In genomic region chr14:14351721-14352590, GRCm38 (mm10) we compare ENCODE assay signal across 11 mouse cellular contexts. TPM values are rescaled to one million over a fixed set of nuclear protein-coding genes. Genes with fewer than 3 reads are reported as not detected.
DNase-seq lines count a peak whose midpoint lies in the region; ATAC-seq and TF ChIP-seq lines count a peak whose summit lies in the region.
"Had no signal": no experiment of that assay in that cellular context is flagged by ENCODE, and none has a peak within 500 bp of the region (broad histone marks: within the 10 kb centered on the region; RNA-seq: fewer than 3 reads in every experiment).

No protein-coding gene starts in this region.

- no peaks in the 10 kb centered on the region for H3K4me1 ChIP-seq in neural tube, embryonic 11.5 days (ENCODE audit: control insufficient read depth, insufficient read depth, low read length)
- H3K4me1 ChIP-seq in hindbrain, embryonic 16.5 days (ENCODE audit: control insufficient read depth, insufficient read depth, low read depth, low read length): no peaks in the 10 kb centered on the region
- 0 out of 2 replicates have a peak, but pooled peaks cover under 1% of the 10 kb centered on the region for H3K4me1 ChIP-seq in neural tube, embryonic 15.5 days
- H3K4me1 ChIP-seq: embryonic facial prominence, embryonic 15.5 days; kidney, embryonic 15.5 days had no signal

- DNase-seq in neural tube, embryonic 11.5 days (ENCODE audit: low spot score): peak; percentile 15
- no peak for DNase-seq in neural tube, embryonic 10.5 days (ENCODE audit: extremely low spot score, low spot score)
- DNase-seq in brain, embryonic 14.5 days (ENCODE audit: low read depth): peak; percentile 92
- no peak for DNase-seq in gastrocnemius, adult 18-20 months (ENCODE audit: low spot score)
- no peak for DNase-seq in Muller cell, postnatal 12 days (ENCODE audit: inconsistent ontology term)
- DNase-seq: adrenal gland, postnatal 10 days had no signal

- H3K27me3 ChIP-seq in neural tube, embryonic 11.5 days (ENCODE audit: control insufficient read depth, insufficient read depth, low read length): no peaks in the 10 kb centered on the region
- no peaks in the 10 kb centered on the region for H3K27me3 ChIP-seq in hindbrain, embryonic 16.5 days (replicated peaks; ENCODE audit: control insufficient read depth, insufficient read depth, low read length)
- H3K27me3 ChIP-seq in neural tube, embryonic 15.5 days (replicated peaks): no peaks in the 10 kb centered on the region
- H3K27me3 ChIP-seq: embryonic facial prominence, embryonic 15.5 days; kidney, embryonic 15.5 days had no signal

- TF ChIP-seq POLR2A in brain, embryonic 14.5 days (IDR thresholded peaks at IDR 0.05; ENCODE audit: borderline replicate concordance, extremely low read depth, insufficient read depth, insufficient read length, poor library complexity, severe bottlenecking): no peak

- H3K27ac ChIP-seq in neural tube, embryonic 11.5 days (ENCODE audit: low read depth, low read length): no peak overlapping the region
- no peak overlapping the region for H3K27ac ChIP-seq in hindbrain, embryonic 16.5 days (ENCODE audit: low read depth, low read length)
- H3K27ac ChIP-seq in neural tube, embryonic 15.5 days (replicated peaks): no peak overlapping the region
- H3K27ac ChIP-seq: embryonic facial prominence, embryonic 15.5 days; kidney, embryonic 15.5 days had no signal

- H3K4me2 ChIP-seq in neural tube, embryonic 11.5 days (ENCODE audit: low read depth): no peak overlapping the region
- H3K4me2 ChIP-seq in hindbrain, embryonic 16.5 days (ENCODE audit: low read length): no peak overlapping the region
- H3K4me2 ChIP-seq in neural tube, embryonic 15.5 days: no peak overlapping the region
- H3K4me2 ChIP-seq: embryonic facial prominence, embryonic 15.5 days; kidney, embryonic 15.5 days had no signal

- peak; percentile 13; the same call in 1 of the 2 replicates for ATAC-seq in neural tube, embryonic 11.5 days (ENCODE audit: insufficient read depth, low FRiP score, low TSS enrichment)
- ATAC-seq in hindbrain, embryonic 16.5 days: peak; percentile 10; the same call in 1 of the 2 replicates
- 0 out of 2 replicates have a peak, but pooled peaks have one; percentile 16 for ATAC-seq in neural tube, embryonic 15.5 days (ENCODE audit: low FRiP score)

- H3K36me3 ChIP-seq in neural tube, embryonic 11.5 days (ENCODE audit: control insufficient read depth, insufficient read depth, low read length): no peaks in the 10 kb centered on the region
- peaks cover 5% of the 10 kb centered on the region for H3K36me3 ChIP-seq in hindbrain, embryonic 16.5 days (ENCODE audit: control insufficient read depth, insufficient read depth, low read length)
- H3K36me3 ChIP-seq in neural tube, embryonic 15.5 days: peaks cover 5% of the 10 kb centered on the region; the same call in 1 of the 2 replicates

- no peak overlapping the region for H3K4me3 ChIP-seq in neural tube, embryonic 11.5 days (ENCODE audit: low read depth, low read length)
- H3K4me3 ChIP-seq in hindbrain, embryonic 16.5 days (ENCODE audit: low read length): no peak overlapping the region
- H3K4me3 ChIP-seq in neural tube, embryonic 15.5 days (replicated peaks): no peak overlapping the region
- H3K4me3 ChIP-seq: embryonic facial prominence, embryonic 15.5 days; kidney, embryonic 15.5 days had no signal

- peaks cover 29% of the 10 kb centered on the region for H3K9me3 ChIP-seq in neural tube, embryonic 11.5 days (ENCODE audit: control insufficient read depth, low read length)
- peaks cover 43% of the 10 kb centered on the region for H3K9me3 ChIP-seq in hindbrain, embryonic 16.5 days (ENCODE audit: control insufficient read depth, low read length)
- H3K9me3 ChIP-seq in neural tube, embryonic 15.5 days (replicated peaks): peaks cover 16% of the 10 kb centered on the region; the same call in 1 of the 2 replicates

- TF ChIP-seq CTCF in brain, embryonic 14.5 days (IDR thresholded peaks at IDR 0.05; ENCODE audit: borderline replicate concordance, extremely low read depth, insufficient read depth, insufficient read length): no peak

- 88% methylated on average over 9 of the region's 9 CpGs for WGBS in neural tube, embryonic 11.5 days
- WGBS in hindbrain, embryonic 16.5 days: 76% methylated on average over 9 of the region's 9 CpGs
- WGBS in neural tube, embryonic 15.5 days: 81% methylated on average over 9 of the region's 9 CpGs

- H3K9ac ChIP-seq in neural tube, embryonic 11.5 days (ENCODE audit: low read length): no peak overlapping the region
- H3K9ac ChIP-seq in hindbrain, embryonic 16.5 days (ENCODE audit: low read depth, low read length): no peak overlapping the region
- no peak overlapping the region for H3K9ac ChIP-seq in neural tube, embryonic 15.5 days (replicated peaks)
- H3K9ac ChIP-seq: embryonic facial prominence, embryonic 15.5 days; kidney, embryonic 15.5 days had no signal

RNA-seq across cellular contexts. Expression of gene Il3ra, which starts 5.9 kb away (rescaled TPM):
- polyA plus RNA-seq in neural tube, embryonic 11.5 days (2014; fragmentation: Nextera tagmentation; extraction: Ambion mirVana): 2.4 and 3.1 TPM in 2 replicates
- polyA plus RNA-seq in brain, embryonic 14.5 days (2012; rRNA removed): 12.5 and 15.9 TPM in 2 replicates
- 2.3 and 3.0 TPM in 2 replicates for polyA plus RNA-seq in hindbrain, embryonic 16.5 days (2015; fragmentation: Nextera tagmentation; extraction: Ambion mirVana)
- 2.9 and 4.3 TPM in 2 replicates for polyA plus RNA-seq in neural tube, embryonic 15.5 days (2015; fragmentation: Nextera tagmentation; extraction: Ambion mirVana)
- total RNA-seq in gastrocnemius, adult 18-20 months (2021): 1 to 10 TPM; 1.3 to 2.4 TPM

RNA-seq across cellular contexts. Expression of gene Olfr31, which starts 29.3 kb away (rescaled TPM):
- polyA plus RNA-seq in neural tube, embryonic 11.5 days (2014; fragmentation: Nextera tagmentation; extraction: Ambion mirVana): not detected in 2 replicates
- polyA plus RNA-seq in brain, embryonic 14.5 days (2012; rRNA removed): not detected in 2 replicates
- 0.11 TPM in 1 of 2 replicates, not detected in the other for polyA plus RNA-seq in hindbrain, embryonic 16.5 days (2015; fragmentation: Nextera tagmentation; extraction: Ambion mirVana)
- 0.04 TPM in 1 of 2 replicates, not detected in the other for polyA plus RNA-seq in neural tube, embryonic 15.5 days (2015; fragmentation: Nextera tagmentation; extraction: Ambion mirVana)
- not detected for total RNA-seq in gastrocnemius, adult 18-20 months (2021)
- total RNA-seq: adrenal gland, postnatal 10 days; liver, adult 2 months had no signal
- polyA plus RNA-seq: embryonic facial prominence, embryonic 15.5 days; kidney, embryonic 15.5 days; liver, adult 2 months had no signal

RNA-seq across cellular contexts. Expression of gene Olfr721-ps1, which starts 49.1 kb away (rescaled TPM):
- not detected in 2 replicates for polyA plus RNA-seq in neural tube, embryonic 11.5 days (2014; fragmentation: Nextera tagmentation; extraction: Ambion mirVana)
- polyA plus RNA-seq in brain, embryonic 14.5 days (2012; rRNA removed): not detected in 2 replicates
- not detected in 2 replicates for polyA plus RNA-seq in hindbrain, embryonic 16.5 days (2015; fragmentation: Nextera tagmentation; extraction: Ambion mirVana)
- not detected in 2 replicates for polyA plus RNA-seq in neural tube, embryonic 15.5 days (2015; fragmentation: Nextera tagmentation; extraction: Ambion mirVana)
- total RNA-seq in gastrocnemius, adult 18-20 months (2021): not detected
- total RNA-seq: adrenal gland, postnatal 10 days; liver, adult 2 months had no signal
- polyA plus RNA-seq: kidney, embryonic 15.5 days; liver, adult 2 months had no signal

Comparison
In these comparisons a context has a peak if more than half of its experiments do, and no peak if none do; other contexts are left out.
1. DNase-seq: peak in neural tube, embryonic 11.5 days (single experiment) and brain, embryonic 14.5 days (single experiment); none in neural tube, embryonic 10.5 days (single experiment), gastrocnemius, adult 18-20 months (single experiment) and Muller cell, postnatal 12 days (single experiment).
2. Peak in every context shown above with its lines, with median percentiles within 50 percentile points of each other: ATAC-seq.